Mouse (Mus musculus) urinary bladder, postnatal 36 days (tissue): ENCODE measurements around the gene Pate2.

Experiments used
- DNase-seq, 2 experiments: peaks; one replicate each; pipeline ENCODE4 v3.0.0; 2022; ENCODE audit warnings: low spot score in 2 of 2, mixed read lengths in 1 of 2

Pate2 gene

DNA sequence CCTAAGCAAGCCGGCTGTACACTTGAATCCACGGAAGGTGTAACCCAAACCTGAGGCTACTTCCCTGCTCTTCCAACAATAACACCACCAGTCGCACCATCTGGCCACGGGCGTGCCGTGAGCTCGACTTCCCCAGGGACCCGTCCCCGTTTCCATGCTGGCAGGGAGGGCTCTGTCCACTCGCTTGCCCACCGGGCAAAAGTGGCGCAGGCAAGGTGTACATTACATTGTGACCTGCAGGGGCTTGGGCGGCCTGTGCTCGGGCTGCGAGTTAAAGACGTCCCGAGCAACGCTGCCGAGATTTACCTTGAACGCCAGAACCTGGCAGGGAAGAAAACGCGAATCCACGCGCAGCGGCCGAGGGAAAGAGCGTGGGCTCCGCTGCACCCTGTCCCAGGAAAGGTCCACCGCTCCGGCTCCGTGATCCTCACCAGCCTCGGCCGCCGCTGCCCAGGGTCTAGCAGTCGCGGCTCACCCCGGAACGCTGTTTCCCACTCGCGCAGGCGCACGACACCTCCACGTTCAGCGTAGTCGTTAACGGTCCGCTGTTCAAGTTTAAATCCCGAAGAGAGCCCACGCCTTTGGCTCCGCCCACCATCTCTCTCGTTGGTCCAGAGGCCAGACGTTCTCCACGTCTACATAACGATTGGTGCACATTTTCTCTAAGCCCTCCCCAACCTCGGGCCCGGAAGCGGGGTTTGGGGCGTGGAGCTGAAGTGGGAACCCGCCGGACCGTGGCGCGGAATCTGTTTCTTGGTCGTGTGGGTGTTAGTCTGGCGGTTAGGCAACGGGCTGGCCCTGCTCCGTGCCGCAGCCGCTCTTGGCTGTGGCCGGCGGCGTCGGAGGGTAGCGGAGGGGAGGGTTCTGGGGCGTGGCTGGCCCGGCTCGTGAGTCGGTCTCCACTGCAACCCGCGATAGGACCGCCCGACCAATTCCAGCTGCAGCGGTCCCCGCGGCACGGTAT is at the start of gene Pate2, which contains the start of gene Hyls1:
Gene Pate2 (plus strand): TSS at position 714 of the 964 bp plus-strand sequence.
Gene Hyls1 (minus strand): TSS at position 828 of the 964 bp plus-strand sequence.
- DNase-seq: peak; percentile 81 to 92

DNA sequence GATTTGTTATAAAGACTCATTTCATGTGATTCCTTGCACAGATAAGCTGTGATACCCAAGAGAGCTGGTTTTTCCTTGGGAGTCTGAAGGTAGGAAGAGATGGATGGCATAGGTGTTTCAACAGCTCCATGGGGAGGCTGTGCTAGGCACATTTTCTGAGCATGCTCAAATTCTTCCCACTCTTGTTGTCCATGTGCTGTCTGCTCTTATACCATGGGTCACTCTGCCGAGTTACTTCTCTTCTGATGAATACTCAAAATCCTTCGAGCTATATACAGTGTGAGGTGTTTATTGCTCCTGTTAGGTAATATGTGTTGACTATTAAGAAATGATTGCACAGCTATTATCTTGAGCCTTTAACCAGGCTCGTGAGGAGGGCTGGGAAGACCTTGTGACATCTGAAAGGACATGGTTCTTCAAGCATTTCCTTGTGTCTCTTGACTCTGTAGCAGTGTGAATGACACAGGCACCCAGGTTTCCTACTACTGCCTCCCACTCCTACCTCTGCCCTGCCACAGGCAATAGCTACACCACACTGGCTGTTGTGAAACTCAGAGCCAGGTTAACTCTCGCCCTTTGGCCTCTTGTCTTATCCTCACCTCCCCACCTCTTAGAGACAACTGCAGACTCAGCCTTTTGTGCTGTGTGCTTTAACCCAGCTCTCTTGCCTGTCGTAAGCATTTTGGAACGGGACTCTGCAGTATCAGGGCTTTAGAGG is 49.3 kb upstream of the Pate2 start:
- no peak for DNase-seq

DNA sequence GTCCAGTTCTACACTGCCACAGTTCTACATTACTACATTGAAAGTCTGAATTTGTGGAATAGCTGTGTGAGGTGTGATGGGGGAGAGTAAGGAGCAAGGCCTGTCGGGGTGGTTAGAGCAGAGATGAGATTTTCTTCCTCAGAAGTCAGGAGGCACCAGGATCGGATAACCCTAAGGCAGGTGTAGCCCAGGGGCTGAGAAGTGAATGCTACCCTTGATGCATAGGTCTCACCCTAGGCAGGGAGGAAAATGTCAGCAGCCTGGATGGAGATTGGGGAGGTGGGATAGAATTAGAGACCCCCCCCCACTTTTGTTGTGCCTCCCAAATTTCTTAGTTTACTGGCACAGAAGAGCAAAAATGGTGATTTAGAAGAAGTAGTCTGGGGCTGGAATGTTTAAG is 47.8 kb upstream of the Pate2 start:
- DNase-seq: no peak

DNA sequence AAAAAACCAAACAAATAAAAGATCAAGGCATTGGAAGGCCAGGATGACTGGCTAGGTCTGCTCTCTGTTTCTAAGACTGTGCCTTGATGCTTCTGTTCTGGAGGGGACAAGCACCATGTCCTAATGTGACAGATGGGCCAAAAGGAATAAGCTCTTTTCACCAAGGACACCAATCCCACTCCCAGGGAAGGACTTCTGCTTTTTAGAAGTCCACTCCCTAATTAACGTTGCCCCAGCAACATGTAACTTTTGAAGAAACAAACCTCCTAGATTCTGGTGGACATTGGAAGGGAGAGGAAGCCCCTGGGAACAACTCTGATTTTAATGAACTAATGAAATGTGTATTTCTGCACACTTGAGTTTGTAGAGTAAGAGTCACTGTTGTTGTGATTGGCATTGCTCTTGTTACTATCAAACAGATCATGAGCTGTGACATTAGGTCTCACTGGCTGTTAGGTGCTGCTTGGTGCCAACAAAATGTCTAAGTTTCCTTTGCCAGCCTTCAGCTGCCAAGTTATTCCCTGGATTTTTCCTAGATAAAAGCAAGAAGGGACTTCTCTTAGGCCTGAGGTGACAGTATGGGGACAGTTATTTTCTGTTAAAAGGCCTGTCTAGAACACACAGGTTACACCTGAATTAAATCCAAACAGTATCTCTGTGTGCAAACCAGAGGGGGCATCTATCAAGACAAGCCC is 47.1 kb upstream of the Pate2 start:
- no peak for DNase-seq

DNA sequence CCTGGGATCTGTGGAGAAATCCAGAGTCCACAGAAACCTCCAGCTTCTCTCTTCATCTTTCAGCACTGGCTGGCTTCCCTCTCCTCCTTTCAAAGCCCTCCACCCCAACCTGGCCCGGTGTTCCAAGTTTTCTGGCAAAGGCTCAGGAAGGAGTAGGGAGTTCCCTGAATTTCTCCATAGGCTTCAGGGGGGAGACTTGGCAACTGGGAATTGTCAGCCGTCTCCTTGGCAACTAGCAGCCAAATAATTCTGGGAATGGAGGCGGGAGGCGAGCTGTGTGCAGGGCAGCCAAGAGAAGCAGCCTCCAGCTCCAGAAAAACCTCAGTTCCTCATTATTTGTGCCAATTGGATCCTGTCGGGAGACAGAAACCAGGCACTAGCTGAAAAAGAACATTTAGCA is 46.5 kb upstream of the Pate2 start:
- DNase-seq: peak; percentile 6 to 58

DNA sequence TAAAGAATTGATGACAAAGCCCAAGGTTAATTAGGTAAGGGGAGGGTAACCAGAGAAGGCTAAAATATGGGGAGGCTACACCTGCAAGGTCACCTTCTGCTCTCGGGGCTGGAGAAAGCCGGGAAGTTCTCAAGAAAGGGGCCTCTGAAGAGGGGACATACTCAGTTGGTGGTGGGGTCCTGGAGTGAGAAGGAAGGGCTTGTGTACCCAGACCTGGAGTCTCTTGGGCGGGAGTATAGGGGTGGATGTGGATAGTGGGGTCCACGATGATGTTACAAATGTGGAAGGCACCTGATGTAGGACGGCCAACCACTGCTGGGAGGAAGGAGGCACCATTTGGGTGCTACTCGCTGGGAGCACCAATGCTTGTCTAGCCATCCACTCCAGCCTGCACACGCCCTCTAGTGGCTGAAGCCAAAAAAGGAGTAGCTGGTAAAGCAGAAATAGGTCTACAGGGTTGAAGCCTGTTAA is 46.1 kb upstream of the Pate2 start:
- peak; percentile 56 to 73 for DNase-seq

DNA sequence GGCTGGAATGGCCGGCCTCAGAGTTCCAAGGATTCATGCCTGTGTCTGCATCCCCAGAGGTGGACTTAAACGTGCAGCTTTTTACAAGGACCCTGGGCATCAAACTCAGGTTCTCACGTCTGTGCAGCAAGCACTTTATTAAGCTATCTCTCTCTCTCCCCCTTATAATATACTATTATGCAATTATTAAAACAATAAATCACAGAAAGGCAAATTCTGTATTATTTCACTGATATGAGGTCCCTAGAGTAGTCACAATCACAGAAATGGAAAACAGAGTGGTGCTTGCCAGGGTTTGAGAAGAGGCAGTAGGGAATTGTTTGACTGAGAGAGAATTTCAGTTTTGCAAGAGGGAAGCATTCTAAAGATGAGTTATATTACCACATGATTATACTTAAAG is 40.9 kb upstream of the Pate2 start:
- no peak for DNase-seq

DNA sequence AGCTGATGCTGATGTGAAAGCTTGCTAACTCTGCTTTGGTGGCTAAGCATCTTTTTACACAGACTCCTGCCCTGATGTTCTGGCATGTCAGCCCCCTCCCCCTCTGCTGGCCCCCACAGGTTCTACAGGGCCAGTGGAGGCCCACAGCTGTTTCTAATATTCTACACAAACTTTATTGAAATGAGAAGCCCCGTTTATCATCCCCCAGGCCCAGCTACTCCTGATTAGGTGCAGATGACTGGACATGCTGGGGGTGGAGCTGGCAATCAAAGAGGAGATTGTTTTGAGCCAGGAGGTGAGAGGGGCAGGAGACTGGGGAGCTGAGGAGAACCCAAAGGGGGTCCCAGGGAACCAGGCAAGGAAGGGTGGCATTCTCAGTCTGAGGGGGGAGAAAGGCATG is 40.3 kb upstream of the Pate2 start:
- no peak for DNase-seq

DNA sequence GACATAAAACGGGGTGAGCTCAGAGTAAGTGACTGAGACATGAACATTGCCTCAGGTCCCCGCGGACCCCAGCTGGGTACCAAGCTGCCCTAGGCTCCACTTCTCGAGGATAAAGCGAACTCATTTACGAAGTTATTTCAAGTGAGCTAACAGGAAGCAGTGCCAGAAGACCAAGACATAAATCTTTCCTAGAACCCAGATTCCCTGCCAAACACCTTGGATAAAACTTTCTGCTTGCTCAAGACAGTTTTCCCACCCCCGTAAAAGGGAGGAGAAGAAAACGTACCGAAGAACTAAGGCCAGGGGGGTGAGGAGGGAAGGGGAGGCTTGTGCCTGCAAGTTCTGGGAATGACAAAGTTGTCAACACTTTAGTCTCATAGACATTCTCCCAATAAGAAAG is 36.8 kb upstream of the Pate2 start:
- peak in 1 of 2 experiments; percentile 36 for DNase-seq

DNA sequence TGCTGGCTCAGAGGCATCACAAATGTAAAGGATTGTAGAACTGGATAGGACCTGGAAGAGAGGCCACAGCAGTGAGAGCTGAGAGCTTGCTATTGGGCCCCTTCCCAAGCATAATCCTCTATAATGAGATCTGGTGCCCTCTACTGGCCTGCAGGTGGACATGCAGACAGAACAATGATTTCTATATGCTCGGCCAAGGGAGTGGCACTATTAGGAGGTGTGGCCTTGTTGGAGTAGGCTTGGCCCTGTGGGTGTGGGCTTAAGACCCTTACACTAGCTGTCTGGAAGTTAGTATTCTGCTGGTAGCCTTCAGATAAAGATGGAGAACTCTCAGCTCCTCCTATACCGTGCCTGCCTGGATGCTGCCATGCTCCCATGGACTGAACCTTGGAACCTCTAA is 35.0 kb upstream of the Pate2 start:
- no peak for DNase-seq

DNA sequence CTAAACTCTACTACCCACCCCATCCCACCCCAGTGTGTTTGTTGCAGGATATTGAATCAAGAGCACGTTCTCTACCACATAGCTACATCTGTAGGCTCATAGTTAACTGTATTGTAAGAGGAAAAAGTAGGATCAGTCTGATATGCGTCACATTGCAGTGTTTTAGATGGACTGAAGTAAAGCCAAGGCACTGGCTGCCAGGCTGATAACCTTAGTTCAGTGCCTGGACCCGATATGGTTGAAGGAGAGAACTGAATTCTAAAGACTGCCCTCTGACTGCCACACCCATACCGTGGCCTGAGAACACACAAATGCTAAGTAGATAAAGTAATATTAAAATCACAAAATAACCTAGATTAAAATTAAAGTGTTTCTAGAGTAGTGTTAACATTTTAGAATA is 34.2 kb upstream of the Pate2 start:
- DNase-seq: no peak

DNA sequence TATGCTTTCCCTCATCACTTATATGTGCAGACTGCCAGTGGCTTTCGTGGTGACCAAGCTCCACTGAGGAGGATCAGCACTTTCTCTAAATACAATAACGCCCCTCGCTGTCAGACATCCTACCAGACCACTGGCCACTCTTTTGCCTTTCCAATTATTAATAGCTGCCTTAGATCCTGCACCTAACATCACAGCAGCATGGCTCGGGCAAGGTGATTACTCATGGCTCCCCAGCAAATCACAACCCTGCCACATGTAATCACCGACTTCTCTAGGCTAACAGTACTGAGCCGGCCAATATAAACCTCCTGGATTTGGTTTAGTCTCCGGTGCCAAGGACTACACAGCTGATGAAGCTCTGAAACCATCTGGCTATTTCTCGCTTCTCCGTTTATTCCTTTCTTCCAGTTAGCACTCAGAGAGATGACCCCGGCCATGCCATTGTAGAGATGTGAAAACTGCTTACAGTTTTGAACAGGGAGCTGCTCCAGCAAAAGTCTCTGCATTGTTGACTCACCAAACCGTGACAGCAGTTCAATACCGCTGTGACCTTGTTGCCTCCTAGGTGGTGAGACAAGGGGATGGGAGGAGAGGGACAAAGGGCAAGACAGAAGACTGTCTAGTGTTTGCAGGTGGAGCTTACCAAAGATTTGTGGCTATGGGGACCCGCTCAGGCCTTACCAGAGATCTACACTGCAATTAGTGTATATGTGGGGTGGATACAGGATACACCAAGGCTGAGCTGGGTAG is 30.9 kb upstream of the Pate2 start:
- no peak for DNase-seq

DNA sequence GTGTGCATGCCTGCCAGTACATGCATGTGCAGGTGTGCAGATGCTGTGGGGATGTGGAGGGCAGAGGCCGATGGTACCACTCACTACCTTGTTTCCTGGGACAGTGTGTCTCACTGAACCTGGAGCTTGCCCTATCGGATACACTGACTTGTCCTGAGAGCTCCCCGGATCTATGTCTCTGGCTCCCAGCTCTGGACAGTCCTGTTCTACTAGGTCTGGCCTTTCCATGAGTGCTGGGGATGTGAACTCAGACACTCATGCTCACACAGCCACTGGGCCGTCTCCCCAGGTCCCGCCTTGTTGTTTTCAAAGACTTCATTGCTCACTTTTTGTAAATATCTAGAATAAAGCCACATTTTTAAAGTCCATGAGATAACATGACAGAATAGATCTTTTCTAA is 29.1 kb upstream of the Pate2 start:
- DNase-seq: no peak

DNA sequence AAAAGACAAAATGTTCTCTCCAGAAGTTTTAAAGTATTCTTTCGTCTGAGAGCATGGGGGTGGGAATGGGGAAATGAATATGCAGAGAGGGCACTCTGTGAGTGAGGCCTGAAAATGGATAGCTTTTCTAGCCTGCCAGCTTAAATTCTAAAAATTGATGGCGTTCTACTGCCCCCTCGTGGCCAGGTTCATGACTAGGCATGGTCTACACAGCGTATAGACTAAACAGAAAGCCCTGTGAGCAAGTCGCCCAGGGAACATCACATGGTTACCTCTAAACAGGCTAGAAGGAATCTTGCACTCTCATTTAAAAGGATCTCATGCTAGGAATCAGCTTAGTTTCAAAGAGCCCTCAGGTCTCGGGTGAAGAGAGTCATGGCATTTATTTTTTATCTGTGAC is 28.6 kb upstream of the Pate2 start:
- peak; percentile 67 to 78 for DNase-seq

DNA sequence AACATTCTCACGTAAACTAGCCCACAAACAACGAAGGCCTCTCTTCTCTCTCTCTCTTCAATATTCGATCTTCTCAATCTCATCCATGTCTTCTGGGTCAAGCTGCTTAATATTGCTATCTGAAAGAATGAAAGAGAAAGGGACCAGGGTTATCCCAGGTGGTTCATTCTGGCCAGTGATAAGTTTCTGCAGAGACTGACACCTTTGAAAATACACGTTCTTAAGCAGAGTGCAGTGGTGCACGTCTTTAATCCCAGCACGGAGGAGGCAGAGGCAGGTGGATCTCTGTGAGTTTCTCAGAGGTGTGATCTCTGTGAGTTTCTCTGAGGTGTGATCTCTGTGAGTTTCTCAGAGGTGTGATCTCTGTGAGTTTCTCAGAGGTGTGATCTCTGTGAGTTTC is 28.1 kb upstream of the Pate2 start:
- DNase-seq: no peak

DNA sequence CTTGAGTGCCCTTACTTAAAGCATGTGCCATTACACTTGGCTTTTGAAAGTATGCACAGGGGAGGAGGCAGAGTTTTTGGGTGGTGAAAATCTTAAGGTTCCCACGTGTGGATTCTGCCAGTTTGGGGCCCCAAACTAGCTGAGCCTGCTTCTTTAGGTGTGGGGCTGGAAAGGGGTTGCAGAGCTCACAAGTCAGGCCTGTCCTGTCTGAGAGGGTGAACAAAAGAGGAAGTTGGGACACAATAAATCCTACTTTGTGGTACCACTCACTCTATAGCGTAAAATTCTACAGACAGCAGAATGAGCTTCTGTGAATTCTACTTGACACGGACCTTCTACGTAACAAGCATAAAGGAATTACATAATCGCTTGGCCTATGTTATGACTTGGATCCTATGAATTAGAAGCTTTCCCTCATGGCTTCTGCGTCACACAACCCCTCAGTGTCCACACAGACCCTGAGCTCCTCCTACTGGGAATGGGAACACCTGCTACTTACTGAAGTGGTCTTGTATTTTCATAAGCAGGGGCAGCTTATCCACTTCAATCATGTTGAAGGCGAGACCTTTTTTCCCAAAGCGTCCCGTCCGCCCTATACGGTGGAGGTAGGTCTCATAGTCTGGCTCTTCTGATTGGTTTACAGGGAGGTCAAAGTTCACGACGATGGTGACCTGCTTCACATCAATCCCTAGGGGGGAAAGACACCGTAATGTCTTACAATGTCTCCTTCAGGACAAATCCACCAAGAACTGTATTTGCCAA is 26.8 kb upstream of the Pate2 start:
- DNase-seq: no peak

DNA sequence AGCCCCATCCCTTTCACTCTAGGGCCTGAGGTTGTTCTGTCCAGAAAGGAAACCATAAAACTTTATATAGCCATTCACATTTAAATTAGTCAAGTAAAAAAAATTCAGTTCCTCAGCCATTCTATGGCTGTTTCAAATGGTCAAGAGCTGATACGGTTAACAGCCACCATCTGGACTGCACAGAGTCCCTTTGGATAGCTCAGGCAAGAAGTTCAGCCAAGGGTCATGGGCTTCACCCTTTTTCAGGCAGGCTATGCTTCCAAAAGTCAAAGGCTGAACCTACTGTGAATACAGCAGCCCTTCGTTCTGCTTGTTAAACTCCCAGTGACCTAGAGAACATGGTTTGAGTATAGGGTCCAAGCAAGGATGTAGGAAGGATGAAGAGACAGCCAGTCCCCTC is 25.4 kb upstream of the Pate2 start:
- DNase-seq: no peak

DNA sequence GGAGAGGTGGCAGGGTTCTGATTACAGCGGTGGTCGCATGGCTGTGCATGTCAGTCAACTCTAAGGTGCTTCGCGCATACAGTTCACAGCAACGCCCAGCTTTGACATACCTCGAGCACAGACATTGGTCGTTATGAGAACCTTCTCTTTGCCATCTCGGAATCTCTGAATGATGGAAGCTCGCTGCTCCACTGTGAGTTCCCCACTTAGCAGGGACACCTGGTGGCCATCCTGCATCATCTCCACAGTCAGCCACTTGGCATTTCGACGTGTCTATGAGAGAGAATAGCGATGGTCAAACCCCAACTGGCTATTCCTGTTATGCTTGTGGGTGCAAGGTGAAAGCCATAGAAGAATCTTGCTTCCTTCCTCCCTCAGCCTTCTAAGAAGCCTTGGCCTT is 24.4 kb upstream of the Pate2 start:
- no peak for DNase-seq

DNA sequence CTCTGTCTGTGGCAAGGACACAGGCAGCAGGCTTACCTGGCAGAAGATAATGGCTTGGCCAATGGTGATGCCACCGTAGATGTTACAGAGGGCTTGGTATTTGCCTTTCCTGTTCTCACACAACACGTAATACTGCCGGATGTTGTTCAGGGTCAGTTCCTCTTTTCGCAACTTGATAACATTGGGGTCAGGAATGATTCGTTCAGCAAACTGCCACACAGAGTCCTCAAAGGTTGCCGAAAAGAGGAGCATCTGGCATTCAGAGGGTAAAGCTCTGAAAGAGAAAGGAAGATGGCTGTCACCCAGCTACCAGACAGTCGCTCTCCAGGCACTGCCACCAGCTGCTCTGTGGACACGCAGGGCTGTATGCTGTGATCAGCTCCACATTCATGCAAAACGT is 23.3 kb upstream of the Pate2 start:
- DNase-seq: no peak

DNA sequence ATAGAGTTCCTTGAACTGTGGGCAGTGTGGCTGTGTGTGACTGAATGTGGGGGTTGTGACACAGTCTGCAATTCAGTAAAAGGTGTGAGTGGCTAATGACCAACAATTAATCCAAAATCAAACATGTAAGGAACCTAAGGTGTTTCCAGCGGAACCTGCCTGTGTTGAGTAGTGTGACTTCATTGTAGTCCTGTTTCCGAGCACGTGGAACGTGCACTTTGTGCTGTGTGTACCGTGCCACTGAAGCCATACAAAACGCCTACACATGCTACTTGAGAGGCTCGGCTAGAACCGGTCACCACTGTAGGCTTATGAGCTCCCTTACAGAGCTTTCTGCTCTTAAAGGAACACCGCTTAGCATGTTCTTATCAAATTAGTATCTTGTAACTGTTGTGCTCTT is 21.6 kb upstream of the Pate2 start:
- DNase-seq: no peak
